Mouse (Mus musculus) left cerebral cortex, adult 8-10 months (tissue): ENCODE results near the gene Npepl1. TPM values are rescaled to one million over a fixed set of nuclear protein-coding genes. Genes with fewer than 3 reads are reported as not detected.

ENCODE experiments used
- total RNA-seq, 4 experiments: library from RNA; stranded (reverse); gene quantifications; 2 replicates each; pipeline ENCODE4 v1.2.4; 2022

The Npepl1 gene
- total RNA-seq, 4 experiments from 2014 or later, result 14.2 to 17.9 (median 16.4) TPM

Other genes starting within 250 kb of the Npepl1 start
- gene Stx16, start 34.0 kb upstream of the Npepl1 start, total RNA-seq, result 10 to 100 TPM; 60.0 to 66.7 (median 63.1) TPM
- 1,000 to 10,000 TPM; 1,754 to 1,798 (median 1,783) TPM for gene Gnas, start 174.0 kb downstream of the Npepl1 start, total RNA-seq
- 1 to 10 TPM in 3 of 4 experiments, under 1 TPM in 1; 0.91 to 3.4 (median 1.6) TPM for gene Gm20721, start 236.4 kb downstream of the Npepl1 start, total RNA-seq